Mouse (Mus musculus): ENCODE data around the gene Ddx10.

The Ddx10 gene

GRCm38 (mm10) chr9:53247953-53248397, at the start of gene Ddx10:
Gene Ddx10 (minus strand): TSS chr9:53248053.
- peak; percentile 95 for DNase-seq (ENCODE audit: low spot score)

- DNase-seq (ENCODE audit: low spot score): no peak
These were observed 45.0 kb upstream of the Ddx10 start for GRCm38 (mm10) chr9:53292833-53293232.

GRCm38 (mm10) chr9:53290006-53290405, 42.2 kb upstream of the Ddx10 start:
- no peak for DNase-seq (ENCODE audit: low spot score)

GRCm38 (mm10) chr9:53286793-53287192, 38.9 kb upstream of the Ddx10 start:
- DNase-seq (ENCODE audit: low spot score): no peak

- no peak for DNase-seq (ENCODE audit: low spot score)
These were observed 31.1 kb upstream of the Ddx10 start for GRCm38 (mm10) chr9:53278997-53279396.

- DNase-seq (ENCODE audit: low spot score): no peak
These were observed 28.5 kb upstream of the Ddx10 start for GRCm38 (mm10) chr9:53276381-53276780.

- DNase-seq (ENCODE audit: low spot score): no peak
These were observed 24.9 kb upstream of the Ddx10 start for GRCm38 (mm10) chr9:53272714-53273113.

GRCm38 (mm10) chr9:53272207-53272606, 24.4 kb upstream of the Ddx10 start:
- DNase-seq (ENCODE audit: low spot score): no peak

GRCm38 (mm10) chr9:53271281-53272022, 23.6 kb upstream of the Ddx10 start:
- DNase-seq (ENCODE audit: low spot score): no peak

- no peak for DNase-seq (ENCODE audit: low spot score)
These were observed 21.6 kb upstream of the Ddx10 start for GRCm38 (mm10) chr9:53269466-53269755.

GRCm38 (mm10) chr9:53268731-53269465, 21.0 kb upstream of the Ddx10 start:
- no peak for DNase-seq (ENCODE audit: low spot score)

- no peak for DNase-seq (ENCODE audit: low spot score)
These were observed 20.2 kb upstream of the Ddx10 start for GRCm38 (mm10) chr9:53268036-53268435.

GRCm38 (mm10) chr9:53265589-53265988, 17.7 kb upstream of the Ddx10 start:
- DNase-seq (ENCODE audit: low spot score): no peak

GRCm38 (mm10) chr9:53264387-53264786, 16.5 kb upstream of the Ddx10 start:
- no peak for DNase-seq (ENCODE audit: low spot score)

- no peak for DNase-seq (ENCODE audit: low spot score)
These were observed 10.3 kb upstream of the Ddx10 start for GRCm38 (mm10) chr9:53258199-53258598.

- no peak for DNase-seq (ENCODE audit: low spot score)
These were observed 9.9 kb upstream of the Ddx10 start for GRCm38 (mm10) chr9:53257772-53258171.

- no peak for DNase-seq (ENCODE audit: low spot score)
These were observed 8.9 kb upstream of the Ddx10 start for GRCm38 (mm10) chr9:53256690-53257305.

- peak; percentile 75 for DNase-seq (ENCODE audit: low spot score)
These were observed 6.5 kb upstream of the Ddx10 start for GRCm38 (mm10) chr9:53254368-53254767.

- no peak for DNase-seq (ENCODE audit: low spot score)
These were observed 337 bp downstream of the Ddx10 start for GRCm38 (mm10) chr9:53247516-53247915.

GRCm38 (mm10) chr9:53218181-53218580, 29.7 kb downstream of the Ddx10 start:
- no peak for DNase-seq (ENCODE audit: low spot score)

- no peak for DNase-seq (ENCODE audit: low spot score)
These were observed 39.6 kb downstream of the Ddx10 start for GRCm38 (mm10) chr9:53208283-53208682.

- DNase-seq (ENCODE audit: low spot score): no peak
These were observed 73.3 kb downstream of the Ddx10 start for GRCm38 (mm10) chr9:53174590-53174989.

- DNase-seq (ENCODE audit: low spot score): no peak
These were observed 74.6 kb downstream of the Ddx10 start for GRCm38 (mm10) chr9:53173258-53173657.

Measured in ovary, postnatal 14 days (tissue).